Mouse (Mus musculus): ENCODE results near the gene Tmeff1.

The Tmeff1 gene

DNA sequence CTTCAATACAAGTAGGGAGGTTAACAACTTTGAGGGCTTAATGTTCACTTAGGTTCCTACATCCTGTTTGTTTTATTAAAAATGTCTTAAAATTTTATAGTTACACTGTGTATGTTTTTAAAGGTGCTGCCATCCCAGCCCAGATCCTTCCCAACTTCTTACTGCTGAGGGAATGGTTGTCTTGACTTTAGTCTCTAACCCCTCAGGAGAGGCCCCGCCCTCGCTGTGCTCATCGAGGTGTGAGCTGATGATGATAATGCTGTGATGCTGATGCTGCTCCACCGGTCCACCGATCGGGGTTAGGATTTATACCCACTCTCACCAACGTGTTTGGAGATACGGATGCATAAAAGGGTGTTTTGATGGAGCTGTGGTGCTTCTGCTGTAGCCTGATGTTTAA is 23.1 kb upstream of the Tmeff1 start:
- DNase-seq (ENCODE audit: extremely low read depth, insufficient read length, low spot score), result no peak

DNA sequence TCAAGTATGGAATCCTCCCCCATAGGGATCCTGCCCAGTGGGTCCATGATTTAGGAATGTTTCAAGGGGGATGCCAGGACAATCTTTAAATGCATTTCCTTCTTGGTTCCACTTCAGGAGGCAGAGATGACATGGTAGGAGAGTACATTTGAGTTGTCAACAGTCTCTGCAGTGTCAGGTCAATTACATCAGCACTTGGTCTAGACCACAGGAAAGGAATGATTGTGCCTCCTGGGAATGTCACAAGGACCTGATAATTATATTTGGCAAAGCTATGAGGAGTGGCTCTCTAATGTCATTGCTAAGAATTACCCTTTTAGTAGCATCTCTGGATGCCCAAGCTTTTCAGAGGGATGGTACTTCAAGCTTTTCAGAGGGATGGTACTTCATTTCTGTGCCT is 20.0 kb upstream of the Tmeff1 start:
- DNase-seq (ENCODE audit: extremely low read depth, insufficient read length, low spot score), result no peak

DNA sequence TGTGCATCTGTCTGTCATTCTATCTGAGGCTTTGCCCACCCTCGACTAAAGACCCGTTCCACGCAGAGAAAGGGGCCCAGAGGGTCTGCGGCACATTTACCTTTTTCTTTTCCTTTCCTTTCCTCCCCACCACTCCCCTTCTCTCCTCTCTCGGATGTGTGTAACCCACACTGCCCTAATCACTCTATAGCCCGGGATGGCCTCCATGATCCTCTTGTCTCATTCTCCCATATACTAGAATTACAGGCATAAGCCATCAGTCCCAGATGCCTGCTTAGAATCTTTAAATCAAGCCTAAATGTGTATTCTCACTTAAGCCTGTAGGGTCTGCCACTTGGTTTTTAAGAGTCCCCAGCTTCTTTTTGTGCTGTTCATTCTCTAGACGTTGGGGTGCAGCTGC is 8.6 kb upstream of the Tmeff1 start:
- DNase-seq (ENCODE audit: extremely low read depth, insufficient read length, low spot score), result no peak

DNA sequence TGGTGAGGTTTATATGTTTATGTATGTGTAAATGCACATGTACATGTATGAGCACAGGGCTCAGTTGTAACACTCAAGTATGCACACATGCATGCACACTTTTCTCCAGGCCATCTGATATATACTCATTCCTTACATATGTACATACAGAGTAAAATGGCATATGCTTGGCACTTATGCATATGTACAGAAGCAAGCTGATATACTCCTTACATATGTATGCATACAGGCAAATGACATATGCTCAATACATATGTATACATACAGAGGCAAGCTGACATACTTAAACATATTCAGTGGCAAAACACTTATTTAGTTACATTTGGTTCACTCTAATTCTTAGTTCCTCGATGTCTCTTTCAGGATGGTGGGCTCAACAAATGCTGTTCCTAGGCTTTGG is 7.1 kb upstream of the Tmeff1 start:
- DNase-seq (ENCODE audit: extremely low read depth, insufficient read length, low spot score), result no peak

DNA sequence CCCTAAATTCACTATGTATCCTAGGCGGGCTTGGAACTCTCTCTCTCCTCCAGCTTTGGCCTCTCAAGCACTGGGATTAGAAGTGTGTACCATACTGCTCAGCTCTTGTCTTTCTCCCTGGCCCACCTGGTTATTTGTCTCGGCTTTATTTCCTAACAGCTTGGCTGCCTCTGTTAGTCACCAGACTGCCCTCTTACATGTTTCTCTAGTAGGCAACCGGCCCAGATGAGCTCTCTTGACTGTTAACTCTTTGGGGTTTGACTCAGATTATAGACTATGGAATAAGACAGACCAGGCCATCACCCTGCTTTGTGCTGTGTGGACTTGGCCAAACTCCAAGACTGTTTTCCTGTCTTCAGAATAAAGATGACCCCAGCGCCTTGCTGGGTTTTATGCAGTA is 6.6 kb upstream of the Tmeff1 start:
- DNase-seq (ENCODE audit: extremely low read depth, insufficient read length, low spot score), result no peak

DNA sequence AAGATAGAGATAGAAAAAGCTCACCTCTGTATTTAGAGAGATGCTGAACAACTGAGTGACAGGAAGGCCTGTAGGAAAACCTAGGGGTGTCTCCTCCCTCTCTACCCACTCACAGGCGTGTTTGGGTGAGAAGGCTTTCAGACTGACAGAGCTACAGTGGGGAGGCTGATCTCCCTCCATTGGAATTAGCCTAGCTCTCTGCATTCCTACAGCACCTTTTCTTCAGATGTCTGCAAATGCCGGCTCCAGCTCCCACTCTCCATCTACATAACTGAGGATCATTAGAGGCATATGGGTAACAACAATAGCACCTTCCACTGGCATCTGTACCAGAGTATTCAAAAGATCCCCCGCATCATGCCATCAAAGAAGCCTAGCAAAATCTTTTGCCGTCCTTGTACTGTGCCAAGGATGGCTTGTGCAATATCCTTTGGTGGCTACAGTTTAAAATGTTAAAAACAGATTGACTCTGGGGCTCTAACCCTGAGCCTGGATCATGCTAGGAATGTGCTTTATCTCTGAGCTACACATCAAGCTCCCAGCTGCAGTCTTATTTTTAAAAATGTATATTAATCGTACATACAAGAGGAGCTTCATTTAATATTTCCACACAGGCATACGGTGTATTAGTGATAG is 5.4 kb upstream of the Tmeff1 start:
- DNase-seq (ENCODE audit: extremely low read depth, insufficient read length, low spot score), result no peak

DNA sequence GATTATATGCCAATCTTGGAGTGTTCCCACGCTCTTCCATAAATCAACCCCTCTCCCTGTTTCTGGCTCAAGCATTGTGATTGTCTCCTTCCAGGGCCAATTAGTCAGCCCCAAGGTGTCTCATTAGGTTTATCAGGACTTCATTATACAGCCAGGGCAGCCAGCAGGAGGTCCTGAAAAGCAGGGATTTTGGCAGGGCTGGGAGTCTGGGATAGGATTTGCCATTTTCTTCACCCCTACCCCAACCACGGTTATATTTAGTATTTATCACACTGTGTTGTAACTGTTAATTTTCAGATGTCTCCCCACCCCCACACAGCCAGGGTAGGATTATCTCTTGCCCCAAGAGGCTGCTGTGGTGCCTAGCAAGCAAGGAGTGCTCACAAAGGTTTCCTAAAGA is 3.8 kb upstream of the Tmeff1 start:
- DNase-seq (ENCODE audit: extremely low read depth, insufficient read length, low spot score), result no peak

DNA sequence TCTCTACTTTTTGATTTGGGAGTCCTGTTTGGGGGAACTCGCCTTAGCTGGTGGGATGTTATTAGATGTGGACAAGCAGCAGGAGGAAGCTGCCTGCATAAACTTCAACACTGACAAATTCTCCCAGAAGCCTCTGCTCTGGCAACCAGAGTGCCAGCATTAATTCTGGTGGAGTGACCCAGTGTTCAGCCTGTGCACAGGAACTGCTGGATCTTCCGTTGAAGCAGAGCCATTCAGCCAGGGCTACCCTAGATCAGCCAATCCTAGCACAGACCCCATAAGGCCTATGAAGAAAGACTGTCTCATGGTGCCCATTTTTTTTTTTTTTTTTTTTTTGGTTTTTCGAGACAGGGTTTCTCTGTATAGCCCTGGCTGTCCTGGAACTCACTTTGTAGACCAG is 3.0 kb upstream of the Tmeff1 start:
- DNase-seq (ENCODE audit: extremely low read depth, insufficient read length, low spot score), result no peak

DNA sequence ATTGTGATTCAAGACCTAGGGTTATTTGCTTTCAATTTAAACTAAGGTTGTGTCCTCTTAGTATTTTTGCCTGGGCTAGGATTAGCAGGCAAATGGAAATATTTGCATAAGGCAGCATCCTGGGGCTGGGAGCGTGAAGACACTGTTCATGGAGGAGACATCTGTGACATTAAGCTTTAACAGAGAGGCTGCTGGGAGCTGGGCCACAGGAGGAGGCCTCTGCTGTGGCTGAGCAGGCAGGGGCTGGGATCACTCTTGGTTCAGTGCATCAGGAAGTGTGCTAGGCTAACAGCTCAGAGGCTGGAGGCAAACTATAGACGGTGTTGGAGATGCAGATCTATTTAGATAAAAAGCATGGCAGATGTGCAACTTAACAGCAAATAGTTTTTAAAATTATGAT is 2.0 kb upstream of the Tmeff1 start:
- no peak for DNase-seq (ENCODE audit: extremely low read depth, insufficient read length, low spot score)

DNA sequence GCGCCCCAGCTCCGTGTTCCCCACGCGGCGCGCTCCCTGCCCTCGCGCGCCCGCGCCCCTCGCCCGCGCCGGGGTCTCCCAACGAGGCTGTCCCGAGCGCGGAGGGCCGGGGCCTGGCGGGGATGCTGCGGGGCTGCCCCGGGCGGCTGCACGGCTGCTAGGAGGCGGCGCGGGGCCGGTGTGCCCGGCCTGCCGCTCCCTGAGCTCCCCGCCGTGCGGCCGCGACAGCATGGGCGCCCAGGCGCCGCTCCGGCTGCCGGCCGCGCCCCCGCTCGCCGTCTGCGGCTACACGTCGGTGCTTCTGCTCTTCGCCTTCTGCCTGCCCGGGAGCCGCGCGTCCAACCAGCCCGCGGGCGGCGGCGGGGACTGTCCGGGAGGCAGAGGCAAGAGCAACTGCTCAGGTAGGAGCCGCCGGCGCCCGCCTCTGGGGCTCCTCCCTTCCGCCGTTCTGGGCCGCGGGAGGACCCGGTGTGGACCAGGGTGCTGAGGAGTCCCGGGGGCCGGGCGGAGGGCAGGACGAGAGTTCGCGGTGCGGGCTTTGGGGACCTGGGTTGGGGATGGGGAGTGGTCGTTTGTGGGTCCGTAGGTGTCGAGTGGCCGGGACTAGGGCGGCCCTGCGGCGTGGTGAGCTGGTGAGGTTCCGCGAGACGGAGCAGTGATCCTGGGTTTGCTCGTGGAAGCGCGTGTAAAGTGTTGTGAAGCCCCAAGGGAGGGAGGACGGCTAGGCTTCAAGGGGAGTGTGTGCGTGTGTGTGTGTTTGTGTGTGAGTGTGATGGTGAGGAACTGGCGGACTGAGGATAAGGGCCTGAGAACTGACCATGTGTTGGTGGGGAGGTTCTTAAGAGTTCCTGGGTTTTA is 496 bp downstream of the Tmeff1 start:
- DNase-seq (ENCODE audit: extremely low read depth, insufficient read length, low spot score), result peak; percentile 57

DNA sequence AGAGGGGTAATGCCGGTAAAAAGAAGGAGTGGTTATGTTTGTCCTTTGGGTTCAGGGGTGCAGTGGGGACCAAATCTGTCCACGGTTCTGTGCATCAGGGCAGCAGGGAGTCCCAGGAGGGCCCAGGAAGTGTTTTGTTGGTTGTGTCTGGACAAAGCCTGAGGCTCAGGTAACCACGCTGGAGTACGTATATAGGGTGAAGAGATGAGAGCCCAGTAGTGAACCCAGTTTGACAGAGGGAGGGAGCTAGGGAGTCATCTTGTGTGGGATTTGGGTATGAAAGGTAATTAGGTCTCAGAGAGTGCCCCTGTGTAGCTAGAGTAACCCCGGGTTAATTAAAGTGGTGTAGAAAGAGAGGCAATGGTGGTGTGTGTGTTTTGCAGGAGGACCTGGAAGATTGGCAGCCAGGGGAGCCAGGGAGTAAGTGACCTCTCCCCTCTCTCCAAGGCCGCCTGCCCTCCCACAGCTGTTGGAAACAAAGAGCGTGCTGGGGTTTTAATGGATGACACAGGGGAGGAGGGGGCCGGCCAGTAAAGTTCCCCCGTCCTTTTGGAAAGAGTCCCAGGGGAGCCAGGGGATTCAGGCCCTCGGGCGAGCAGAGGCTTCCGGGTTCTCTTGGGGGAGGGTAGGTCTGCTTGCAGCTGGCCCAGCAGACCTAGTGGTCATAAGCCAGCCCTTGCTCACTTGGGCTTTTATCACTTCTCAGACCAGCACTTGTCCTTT is 1.3 kb downstream of the Tmeff1 start:
- DNase-seq (ENCODE audit: extremely low read depth, insufficient read length, low spot score), result peak; percentile 34

DNA sequence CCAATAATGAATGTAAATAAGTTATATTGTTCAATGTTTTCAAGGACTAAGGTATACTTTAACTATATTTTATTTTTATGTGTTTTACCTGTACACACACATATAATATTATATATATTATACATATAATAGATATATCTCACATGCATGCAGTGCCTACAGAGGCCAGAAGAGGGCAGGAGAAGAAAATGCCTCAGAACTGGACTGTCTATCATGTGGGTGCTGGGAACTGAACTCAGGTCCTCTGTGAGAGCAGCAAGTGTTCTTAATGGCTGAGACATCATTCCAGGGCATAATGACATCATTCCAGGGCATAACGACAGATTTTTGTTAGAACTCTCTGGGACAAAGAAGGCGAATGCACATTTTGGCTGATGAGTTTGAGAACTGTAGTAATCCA is 2.6 kb downstream of the Tmeff1 start:
- DNase-seq (ENCODE audit: extremely low read depth, insufficient read length, low spot score), result no peak

DNA sequence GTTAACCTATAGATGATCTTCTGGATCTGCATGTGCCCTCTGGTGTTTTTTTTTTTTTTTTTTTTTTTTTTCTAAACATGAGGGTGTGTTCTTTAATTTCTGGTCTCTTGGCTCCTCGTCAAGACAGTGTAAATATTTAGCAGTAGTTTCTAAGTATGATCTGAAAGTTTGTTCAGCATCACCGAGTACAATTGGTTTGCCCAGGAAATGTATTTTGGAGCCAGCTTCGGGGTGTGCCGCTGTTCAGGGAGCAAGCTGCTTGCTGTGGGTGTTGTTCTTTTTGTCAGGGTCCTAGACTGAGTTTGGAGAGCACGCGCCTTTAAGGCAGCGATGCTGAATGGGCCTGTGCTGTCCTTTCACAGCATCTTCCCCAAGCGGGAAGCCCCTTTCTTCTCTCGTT is 3.6 kb downstream of the Tmeff1 start:
- DNase-seq (ENCODE audit: extremely low read depth, insufficient read length, low spot score), result no peak

DNA sequence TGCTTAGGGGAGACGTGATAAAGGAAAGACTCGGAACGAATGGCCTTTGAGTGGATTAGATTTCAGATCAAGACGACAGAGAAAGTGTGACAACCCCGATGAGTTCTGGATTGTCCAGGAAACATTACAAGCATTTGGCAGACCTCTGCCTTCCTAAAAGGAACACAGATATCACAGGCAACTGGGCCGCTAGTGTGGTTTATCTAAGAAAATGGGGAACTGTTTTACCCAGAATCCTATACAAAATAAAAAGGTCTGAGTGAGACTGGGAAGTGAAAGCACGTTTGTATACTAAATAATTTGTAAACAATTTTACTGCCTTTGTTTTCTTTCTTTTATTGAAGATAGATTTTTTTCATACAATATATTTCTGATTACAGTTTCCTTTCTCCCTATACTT is 5.9 kb downstream of the Tmeff1 start:
- DNase-seq (ENCODE audit: extremely low read depth, insufficient read length, low spot score), result no peak

DNA sequence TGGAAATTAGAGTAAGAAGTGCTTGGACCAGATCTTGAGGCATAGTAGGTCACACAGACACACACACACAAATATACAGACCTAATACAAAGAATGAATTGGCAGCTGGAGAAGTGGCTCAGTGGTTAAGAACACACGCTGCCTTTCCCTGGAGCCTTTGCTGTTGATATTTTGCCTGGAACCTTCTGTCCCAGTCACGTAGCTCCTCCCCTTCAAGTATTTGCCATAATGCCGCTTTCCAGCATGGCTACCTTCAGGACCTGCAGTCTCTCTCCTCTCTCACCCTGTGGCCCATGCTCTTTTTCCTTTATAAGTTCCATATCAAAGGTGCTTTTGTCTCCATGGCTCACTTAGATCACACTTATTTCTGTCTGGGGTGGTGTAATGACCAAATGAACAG is 6.4 kb downstream of the Tmeff1 start:
- no peak for DNase-seq (ENCODE audit: extremely low read depth, insufficient read length, low spot score)

DNA sequence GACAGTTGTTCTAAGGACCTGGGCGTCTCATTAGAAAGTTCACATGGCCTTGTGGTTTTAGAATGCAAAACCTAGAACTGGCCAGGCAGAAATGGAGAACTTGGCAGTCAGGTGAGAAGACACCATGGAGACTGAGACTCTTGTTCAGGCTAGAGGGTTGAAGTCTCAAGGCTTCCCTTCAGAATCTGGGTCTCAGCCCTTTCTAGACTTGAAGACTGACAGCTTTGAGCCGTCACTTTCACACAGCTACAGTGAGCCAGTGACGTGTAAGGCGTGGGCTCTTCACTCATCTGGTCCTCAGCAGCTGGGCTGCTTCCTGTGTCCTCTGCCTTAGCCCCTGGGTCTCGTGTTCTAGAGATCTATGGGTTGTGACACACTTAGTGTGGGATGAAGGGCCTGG is 7.4 kb downstream of the Tmeff1 start:
- DNase-seq (ENCODE audit: extremely low read depth, insufficient read length, low spot score), result no peak

DNA sequence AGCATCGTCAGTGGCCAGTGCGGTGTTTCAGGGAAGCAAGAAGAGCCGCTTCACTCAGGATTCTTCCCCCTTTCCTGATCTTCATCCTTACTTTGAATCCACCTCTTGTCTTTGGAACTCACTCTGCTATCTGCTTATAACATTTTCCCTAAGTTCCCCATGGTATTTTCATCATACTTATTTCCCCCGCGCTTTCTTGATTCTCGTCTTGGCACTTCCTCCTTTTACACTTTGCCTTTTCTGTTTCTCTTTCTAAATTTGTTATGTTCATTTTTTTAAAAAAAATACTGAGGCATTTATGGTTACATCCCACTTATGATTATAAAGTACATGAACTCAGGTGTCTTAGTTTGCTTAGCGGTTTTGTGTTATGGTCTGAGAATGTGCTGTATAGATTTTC is 7.9 kb downstream of the Tmeff1 start:
- DNase-seq (ENCODE audit: extremely low read depth, insufficient read length, low spot score), result no peak

DNA sequence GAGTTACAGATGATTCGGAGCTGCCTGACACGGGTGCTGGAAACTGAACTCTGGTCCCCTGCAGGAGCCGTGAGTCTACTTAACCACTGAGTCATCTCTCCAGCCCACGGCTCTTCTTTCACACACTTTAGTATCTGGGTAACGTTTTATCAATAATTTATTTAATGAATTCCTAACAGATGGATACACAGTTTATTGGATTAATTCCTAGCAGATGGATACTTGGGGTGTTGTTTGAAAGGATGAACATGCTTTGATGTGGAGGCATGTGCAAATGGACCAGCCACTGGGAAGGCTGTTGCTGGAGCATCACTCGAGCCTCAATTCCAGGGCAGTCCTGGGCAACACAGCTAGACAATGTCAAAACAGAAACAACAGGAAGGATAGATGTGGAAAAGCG is 11.1 kb downstream of the Tmeff1 start:
- no peak for DNase-seq (ENCODE audit: extremely low read depth, insufficient read length, low spot score)

DNA sequence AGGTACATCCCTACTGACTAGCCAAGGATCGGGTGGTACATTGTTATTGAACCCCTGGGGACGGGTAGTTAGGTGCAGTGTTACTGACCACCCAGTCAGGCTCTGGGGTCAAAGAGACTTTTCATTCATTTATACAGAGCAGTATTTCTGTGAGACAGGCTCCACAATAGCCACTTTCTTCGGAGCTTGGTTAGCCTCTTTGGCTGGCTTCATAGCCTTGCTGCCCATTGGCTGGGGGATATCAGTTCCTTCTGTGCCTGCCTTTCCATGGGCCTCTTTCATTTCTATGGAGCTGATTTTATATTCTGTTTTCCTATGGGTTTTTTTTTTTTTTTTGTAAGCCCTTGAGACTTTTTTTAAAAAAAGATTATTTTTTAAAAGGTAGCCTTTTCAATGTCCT is 20.7 kb downstream of the Tmeff1 start:
- DNase-seq (ENCODE audit: extremely low read depth, insufficient read length, low spot score), result no peak

DNA sequence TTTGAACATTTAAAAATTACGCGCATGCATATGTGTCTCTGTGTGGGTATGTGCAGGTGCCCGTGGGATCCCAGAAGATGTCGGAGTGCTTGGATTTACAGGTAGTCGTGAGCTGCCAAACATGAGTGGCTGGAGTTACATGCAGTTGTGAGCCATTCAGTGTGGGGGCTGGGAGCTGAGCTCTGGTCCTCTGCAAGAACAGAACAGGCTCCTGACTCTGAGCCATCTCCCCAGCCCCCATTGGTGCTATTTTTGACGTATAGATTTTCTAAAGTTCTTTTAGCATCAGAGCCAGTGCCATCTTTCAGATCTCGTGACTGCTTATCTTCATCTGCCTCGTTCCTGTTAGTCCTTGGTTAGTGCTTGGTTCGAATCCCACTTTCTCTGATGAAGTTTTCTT is 24.5 kb downstream of the Tmeff1 start:
- no peak for DNase-seq (ENCODE audit: extremely low read depth, insufficient read length, low spot score)

DNA sequence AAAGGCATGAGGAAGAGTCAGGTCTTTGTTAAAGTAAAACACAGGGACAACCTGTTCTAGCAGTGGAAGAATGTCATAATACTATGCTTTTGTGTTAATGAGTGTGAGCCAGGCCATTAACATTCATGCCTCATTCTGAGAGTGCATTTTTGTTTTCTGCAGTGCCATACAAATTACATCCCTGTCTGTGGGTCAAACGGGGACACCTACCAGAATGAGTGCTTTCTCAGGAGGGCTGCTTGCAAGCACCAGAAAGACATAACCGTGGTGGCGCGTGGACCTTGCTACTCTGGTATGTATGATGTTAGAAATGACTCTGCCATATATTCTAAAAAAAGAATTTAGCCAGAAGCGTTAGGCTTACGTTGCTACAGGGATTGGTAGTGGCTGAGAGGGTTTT is 25.3 kb downstream of the Tmeff1 start:
- DNase-seq (ENCODE audit: extremely low read depth, insufficient read length, low spot score), result no peak

DNA sequence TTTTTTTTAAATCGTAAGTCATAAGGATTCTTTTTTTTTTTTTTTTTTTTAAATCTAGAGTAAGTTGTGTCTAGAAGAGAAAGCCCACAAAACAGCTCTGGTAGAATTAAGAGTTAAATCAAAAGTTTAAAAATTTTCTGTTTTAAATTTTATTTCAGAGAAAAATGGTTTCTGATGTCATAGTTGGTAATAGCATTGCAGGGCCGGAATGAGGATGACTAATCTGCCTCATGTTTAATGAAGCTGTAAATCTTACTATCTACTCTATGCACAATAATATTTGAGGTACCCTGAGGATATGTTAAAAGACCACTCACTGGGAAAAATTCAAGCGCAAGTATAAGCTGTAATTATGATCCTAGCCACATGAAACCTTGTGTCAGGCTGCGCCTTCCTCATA is 30.5 kb downstream of the Tmeff1 start:
- no peak for DNase-seq (ENCODE audit: extremely low read depth, insufficient read length, low spot score)

Data from 3134 (cell line).